Mouse (Mus musculus): Measurements from ENCODE around the gene Adgrg5.

The Adgrg5 gene

GRCm38 (mm10) chr8:94917352-94917751 lies 6.1 kb upstream of the Adgrg5 start:
- peak; percentile 80 for DNase-seq (ENCODE audit: low read depth)

DNA sequence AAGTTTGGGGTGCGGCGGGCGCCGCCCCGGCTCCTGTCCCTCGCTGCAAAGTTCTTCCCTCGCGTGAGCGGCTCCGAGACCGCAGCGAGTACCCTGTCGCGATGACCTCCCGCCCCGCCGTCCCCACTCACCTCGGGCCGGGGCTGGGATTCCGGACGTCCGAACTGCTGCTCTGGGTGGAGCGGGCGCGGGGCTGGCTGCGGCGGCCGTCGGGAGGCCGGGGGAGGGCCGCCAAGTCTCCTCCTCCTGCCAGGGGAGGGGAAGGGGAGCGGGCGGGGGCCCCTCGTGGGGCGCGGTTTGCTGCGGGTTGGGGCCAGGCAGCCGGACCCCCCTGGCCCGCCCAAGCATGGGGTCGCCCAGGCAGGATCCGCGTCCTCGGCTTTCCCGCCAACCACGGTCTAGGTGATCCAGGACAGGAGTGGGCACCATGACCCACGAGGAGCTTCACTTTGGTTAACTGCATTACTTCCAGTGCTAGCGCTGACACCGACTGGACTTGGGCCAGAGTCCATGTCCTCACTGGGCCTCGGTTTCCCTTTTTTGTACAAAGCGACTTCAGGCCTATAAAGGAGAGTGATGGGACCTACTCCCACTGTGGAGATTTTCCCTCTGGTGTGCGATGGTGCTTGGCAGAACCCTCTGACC lies 5.5 kb upstream of the Adgrg5 start, which contains the start of gene Ccdc102a:
Gene Ccdc102a, minus strand, starts transcription at position 248 of the 645 bp plus-strand sequence.
- no peak for DNase-seq (ENCODE audit: low read depth)

DNA sequence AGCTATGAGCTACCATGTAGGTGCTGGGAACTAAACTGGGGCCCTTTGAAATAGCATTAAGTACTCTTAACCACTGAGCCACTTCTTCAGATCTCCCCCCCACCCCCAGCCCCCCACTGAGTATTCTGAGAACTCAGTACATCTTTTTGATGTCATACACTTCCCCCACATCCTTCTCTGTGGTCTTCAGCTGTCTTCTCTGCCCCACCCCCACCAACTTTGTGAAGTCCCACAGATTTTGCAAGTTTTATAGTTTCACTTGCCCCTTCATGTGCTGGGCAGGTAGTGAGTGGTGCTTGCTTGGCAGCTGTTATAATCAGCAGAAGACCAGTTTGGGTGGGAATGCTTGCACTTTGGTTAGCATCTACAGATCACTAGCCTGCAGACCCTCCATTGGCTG lies 4.2 kb upstream of the Adgrg5 start:
- DNase-seq (ENCODE audit: low read depth): no peak

GRCm38 (mm10) chr8:94922176-94922575 lies 1.3 kb upstream of the Adgrg5 start:
- DNase-seq (ENCODE audit: low read depth): no peak

- DNase-seq (ENCODE audit: low read depth): no peak
These were observed 892 bp upstream of the Adgrg5 start for GRCm38 (mm10) chr8:94922602-94923001.

DNA sequence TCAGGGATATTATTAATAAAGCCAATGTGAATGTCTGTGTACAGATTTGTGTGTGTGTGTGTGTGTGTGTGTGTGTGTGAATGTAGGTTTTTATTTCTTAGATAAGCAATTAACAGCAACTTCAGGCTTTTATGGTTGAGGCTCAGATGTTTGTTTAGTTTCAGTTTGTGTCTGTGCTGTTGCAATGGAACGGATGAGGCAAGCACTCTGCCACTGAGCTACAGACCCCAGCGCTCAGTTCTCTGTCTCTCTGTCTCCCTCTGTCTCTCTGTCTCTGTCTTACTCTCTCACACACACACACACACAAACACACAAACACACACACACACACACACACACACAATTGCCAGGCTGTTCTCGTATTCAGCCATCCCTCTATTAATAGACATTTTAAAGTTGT lies 4.7 kb downstream of the Adgrg5 start:
- DNase-seq (ENCODE audit: low read depth): peak; percentile 24

GRCm38 (mm10) chr8:94933918-94934317 lies 10.4 kb downstream of the Adgrg5 start:
- no peak for DNase-seq (ENCODE audit: low read depth)

- peak; percentile 27 for DNase-seq (ENCODE audit: low read depth)
These were observed 11.7 kb downstream of the Adgrg5 start for GRCm38 (mm10) chr8:94935172-94935571.

DNA sequence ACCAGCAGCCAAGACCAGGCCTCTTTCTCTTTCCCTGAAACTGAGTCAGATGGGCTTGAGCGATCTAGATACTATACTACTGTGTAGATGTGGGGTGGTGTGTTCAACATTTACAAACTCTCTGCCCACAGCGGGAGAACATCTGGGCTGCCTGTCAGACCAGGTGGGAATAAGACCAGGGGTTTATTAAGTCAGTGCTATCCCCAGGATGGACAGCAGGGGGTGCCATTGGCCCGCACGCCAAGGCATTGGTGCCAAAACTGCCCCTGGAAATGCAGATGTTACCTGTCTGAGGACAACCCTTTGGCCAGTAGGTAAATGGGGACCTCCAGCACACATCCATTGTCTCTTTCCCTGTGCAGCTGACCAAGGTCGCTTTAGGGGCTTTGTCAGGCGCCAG lies 19.1 kb downstream of the Adgrg5 start:
- DNase-seq (ENCODE audit: low read depth): peak; percentile 68

- DNase-seq (ENCODE audit: low read depth): no peak
These were observed 21.7 kb downstream of the Adgrg5 start for GRCm38 (mm10) chr8:94945185-94945584.

DNA sequence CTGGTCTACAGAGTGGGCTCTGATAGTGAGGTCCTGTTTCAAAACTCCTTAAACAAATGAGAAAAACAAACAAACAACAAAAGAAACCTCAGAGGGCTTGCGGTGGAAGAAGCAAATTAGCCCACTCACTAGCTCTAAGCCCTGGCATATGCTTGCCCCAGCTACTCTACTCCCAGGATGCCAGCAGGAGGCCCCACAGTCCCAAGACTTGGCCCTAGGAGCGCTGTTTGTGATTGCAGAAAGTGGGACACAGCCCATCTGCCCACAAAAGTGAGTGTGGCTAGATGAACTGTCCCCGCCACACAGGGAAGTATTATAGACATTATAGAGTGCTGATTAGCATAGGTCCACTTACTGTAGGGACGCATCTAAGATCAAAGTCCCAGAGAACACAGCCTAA lies 24.9 kb downstream of the Adgrg5 start:
- no peak for DNase-seq (ENCODE audit: low read depth)

GRCm38 (mm10) chr8:94949010-94949409 lies 25.5 kb downstream of the Adgrg5 start:
- DNase-seq (ENCODE audit: low read depth): peak; percentile 66

GRCm38 (mm10) chr8:94950046-94950445 lies 26.6 kb downstream of the Adgrg5 start:
- DNase-seq (ENCODE audit: low read depth): peak; percentile 90

GRCm38 (mm10) chr8:94950458-94950857 lies 27.0 kb downstream of the Adgrg5 start:
- no peak for DNase-seq (ENCODE audit: low read depth)

- no peak for DNase-seq (ENCODE audit: low read depth)
These were observed 28.6 kb downstream of the Adgrg5 start for GRCm38 (mm10) chr8:94952086-94952485.

DNA sequence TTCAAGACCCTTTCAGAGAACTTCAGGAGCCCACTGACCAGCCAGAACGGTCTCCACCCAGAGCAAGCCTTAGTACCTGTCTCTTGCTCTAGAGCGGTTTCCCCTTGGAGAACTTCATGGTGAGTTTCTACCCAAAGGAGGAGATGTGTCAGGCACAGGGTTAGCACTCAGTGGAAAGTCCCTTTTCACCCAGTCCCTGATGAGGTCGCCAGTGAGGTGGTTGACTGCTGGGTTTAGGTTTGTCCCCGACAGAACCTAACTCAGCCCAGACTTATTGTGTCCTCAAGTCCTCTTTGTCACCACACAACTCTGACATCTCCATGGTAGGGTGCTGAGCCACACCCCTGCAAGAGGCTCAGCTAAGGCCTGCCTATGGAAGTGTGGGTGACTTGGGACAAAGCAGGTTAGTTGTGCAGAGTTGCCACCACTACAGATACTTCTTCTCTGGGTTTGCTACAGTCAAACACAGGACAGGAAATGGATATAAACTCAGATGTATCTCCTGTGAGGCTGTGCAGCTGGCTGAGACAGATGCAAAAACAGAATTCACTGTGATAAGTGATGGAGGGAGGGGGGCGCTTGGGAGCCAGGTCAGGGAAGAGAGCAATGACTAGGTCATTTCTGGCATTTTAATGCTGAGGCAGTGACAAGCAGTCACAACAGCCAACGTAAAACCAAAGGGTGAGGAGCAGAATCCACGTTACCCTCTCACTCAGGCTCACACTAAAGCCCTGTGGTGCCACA lies 30.3 kb downstream of the Adgrg5 start:
- peak; percentile 80 for DNase-seq (ENCODE audit: low read depth)

DNA sequence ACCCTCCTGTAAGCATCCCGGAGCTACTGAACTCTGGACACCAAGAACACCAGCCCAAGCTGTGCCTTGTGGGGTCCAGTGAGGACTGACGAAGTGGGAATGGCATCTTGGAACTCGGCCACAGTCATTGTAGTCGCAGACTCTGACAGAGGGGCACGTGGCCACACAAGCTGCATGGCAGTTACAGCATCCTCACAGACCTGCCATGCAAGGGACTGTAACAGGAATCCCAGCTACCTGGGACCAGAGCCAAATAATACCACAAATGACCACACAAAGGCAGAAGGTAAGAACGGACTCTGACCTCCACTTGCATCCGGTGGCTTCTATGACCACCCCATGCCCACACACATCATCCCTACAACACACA lies 30.9 kb downstream of the Adgrg5 start:
- DNase-seq (ENCODE audit: low read depth): peak; percentile 96

- peak; percentile 94 for DNase-seq (ENCODE audit: low read depth)
These were observed 31.6 kb downstream of the Adgrg5 start for GRCm38 (mm10) chr8:94954921-94955758.

- peak; percentile 74 for DNase-seq (ENCODE audit: low read depth)
These were observed 32.6 kb downstream of the Adgrg5 start for GRCm38 (mm10) chr8:94956078-94956574.

DNA sequence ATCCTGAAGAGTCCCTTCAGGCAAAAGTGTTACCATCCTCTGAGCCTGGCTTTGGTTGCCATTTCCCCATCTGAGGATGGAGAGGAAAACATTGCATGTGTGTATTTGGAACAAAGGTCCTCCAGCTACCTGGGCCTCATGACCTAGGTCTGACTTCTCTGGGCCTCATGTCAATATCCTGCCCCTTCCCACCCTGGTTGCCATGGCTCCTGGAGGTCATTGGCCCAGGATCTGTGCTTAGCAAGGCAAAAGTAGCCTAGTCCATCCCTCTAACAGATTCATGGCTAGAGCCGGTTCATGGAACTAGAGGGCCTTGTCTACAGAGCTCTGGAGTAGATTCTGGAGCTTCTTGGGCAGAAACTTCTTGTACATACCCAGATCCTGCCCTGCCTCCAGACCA lies 38.7 kb downstream of the Adgrg5 start:
- DNase-seq (ENCODE audit: low read depth): no peak

DNA sequence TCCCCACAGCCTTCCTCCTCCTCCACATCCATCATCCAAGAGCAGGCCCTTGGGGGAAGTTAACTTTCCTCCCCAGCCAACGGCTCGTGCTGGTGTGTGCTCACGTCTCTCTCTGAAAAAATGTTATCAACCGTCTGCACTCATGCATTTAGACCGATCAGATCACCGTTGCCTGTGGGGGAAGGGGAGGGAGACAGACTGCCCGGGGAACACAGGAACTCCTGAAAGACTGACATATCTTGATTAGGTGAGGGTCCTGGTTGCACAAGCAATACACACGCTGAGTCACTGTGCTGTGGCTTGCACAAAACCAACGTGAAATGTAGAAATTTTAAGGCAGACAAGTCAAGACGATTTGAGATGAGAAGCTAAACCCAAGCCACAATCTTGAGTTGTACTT lies 41.3 kb downstream of the Adgrg5 start:
- peak; percentile 100 for DNase-seq (ENCODE audit: low read depth)

GRCm38 (mm10) chr8:94966578-94966977 lies 43.1 kb downstream of the Adgrg5 start:
- peak; percentile 83 for DNase-seq (ENCODE audit: low read depth)

DNA sequence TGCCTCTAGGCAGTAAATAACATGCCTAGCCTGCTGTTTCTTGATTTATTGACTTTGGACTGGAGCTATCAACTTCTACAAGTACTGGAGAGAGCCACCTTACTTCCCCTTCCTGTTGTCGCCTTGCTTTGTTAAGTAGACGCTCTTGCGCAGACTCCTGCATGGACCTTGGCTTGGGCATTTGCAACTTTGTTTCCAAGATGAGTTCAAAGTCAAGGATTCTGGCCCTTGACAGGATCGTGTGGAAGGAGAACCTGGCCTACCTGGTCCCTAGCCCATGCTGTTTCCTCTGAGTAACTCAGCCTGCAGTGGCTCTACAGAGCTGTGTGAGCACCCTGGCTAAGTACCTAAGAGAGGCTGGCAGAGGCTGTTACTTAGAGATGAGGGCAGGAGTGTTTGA lies 43.6 kb downstream of the Adgrg5 start:
- DNase-seq (ENCODE audit: low read depth): peak; percentile 82

All from 416B (cell line).